Mouse (Mus musculus) small intestine, adult 2 months (tissue): ENCODE measurements at regions not wholly inside any gene's neighbourhood (a gene's known extent, or its start where the extent isn't known, plus 50 kb on each side); places are given as distances from the start of the nearest gene placed in this dataset.

Experiments
- H3K27ac ChIP-seq: fragments of 200-500 bp; 2 replicates; pipeline ENCODE4 v1.5.1; 2012; ENCODE audit warnings: low read depth, low read length, control low read depth, inconsistent platforms; ENCODE audit not compliant: insufficient read depth
- H3K27me3 ChIP-seq: fragments of 200-500 bp; 2 replicates; pipeline ENCODE4 v1.6.1; 2012; ENCODE audit warnings: mild to moderate bottlenecking, moderate library complexity, low read length, inconsistent platforms; ENCODE audit not compliant: control insufficient read depth, insufficient read depth
- H3K36me3 ChIP-seq: fragments of 200-500 bp; 2 replicates; pipeline ENCODE4 v1.6.1; 2012; ENCODE audit warnings: mild to moderate bottlenecking, low read length, control low read depth, inconsistent platforms; ENCODE audit not compliant: control insufficient read depth, insufficient read depth
- H3K4me1 ChIP-seq: fragments of 200-500 bp; 2 replicates; pipeline ENCODE4 v1.6.1; 2012; ENCODE audit warnings: low read length, inconsistent platforms, mixed read lengths; ENCODE audit not compliant: control insufficient read depth, insufficient read depth, insufficient read length
- H3K4me3 ChIP-seq: fragments of 200-500 bp; 2 replicates; pipeline ENCODE4 v1.5.1; 2012; ENCODE audit warnings: low read depth, mild to moderate bottlenecking, control low read depth, inconsistent platforms, low read length, moderate library complexity
- CTCF ChIP-seq: fragments of 200-500 bp; IDR thresholded peaks from 2 replicates; pipeline ENCODE4 v1.5.1; 2012; ENCODE audit warnings: low read depth, mild to moderate bottlenecking, control low read depth, inconsistent platforms, low read length, moderate library complexity, mixed read lengths; ENCODE audit not compliant: insufficient replicate concordance, insufficient read length; ENCODE audit errors: extremely low read depth
- POLR2A ChIP-seq: fragments of 200-500 bp; IDR thresholded peaks from 2 replicates; pipeline ENCODE4 v1.6.1; 2012; ENCODE audit warnings: low read depth, mild to moderate bottlenecking, control low read depth, inconsistent platforms, low read length, moderate library complexity
- WGBS: fragments of 180-500 bp; shearing (Covaris S2); methylation state at CpG from one replicate; pipeline ENCODE4 v1.1.7; 2018; 5-methylcytosine and 5-hydroxymethylcytosine counted together

DNA sequence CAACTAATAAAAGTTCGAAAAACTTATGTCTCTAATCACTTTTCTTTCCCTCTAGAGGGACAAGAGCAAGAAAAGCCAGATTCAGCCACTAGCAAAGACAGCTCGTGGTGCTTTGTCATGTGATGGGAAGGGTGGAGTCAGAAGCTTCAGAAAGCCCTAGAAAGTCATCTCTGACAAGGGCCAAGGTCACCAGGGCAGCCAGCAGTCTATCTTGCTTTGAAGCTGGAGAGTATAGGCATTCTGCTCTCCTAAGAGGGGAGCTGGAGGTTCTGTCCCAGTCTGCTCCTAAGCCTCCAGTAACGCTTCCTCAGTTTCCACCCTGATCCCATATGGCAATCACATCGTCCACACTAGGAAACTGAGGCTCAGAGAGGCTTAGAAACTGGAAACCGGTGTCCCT, 68.2 kb upstream of the Polg start:
- H3K4me3 ChIP-seq: no peak overlapping the region
- TF ChIP-seq CTCF (no peak), POLR2A (no peak)
- 6% methylated on average over 5 of the region's 5 CpGs for WGBS
- H3K27ac ChIP-seq: no peak overlapping the region
- H3K4me1 ChIP-seq: peaks cover 5% of the 10 kb centered on the region; the same call in 1 of the 2 replicates
- H3K27me3 ChIP-seq: peaks cover 60% of the 10 kb centered on the region
- no peaks in the 10 kb centered on the region for H3K36me3 ChIP-seq

DNA sequence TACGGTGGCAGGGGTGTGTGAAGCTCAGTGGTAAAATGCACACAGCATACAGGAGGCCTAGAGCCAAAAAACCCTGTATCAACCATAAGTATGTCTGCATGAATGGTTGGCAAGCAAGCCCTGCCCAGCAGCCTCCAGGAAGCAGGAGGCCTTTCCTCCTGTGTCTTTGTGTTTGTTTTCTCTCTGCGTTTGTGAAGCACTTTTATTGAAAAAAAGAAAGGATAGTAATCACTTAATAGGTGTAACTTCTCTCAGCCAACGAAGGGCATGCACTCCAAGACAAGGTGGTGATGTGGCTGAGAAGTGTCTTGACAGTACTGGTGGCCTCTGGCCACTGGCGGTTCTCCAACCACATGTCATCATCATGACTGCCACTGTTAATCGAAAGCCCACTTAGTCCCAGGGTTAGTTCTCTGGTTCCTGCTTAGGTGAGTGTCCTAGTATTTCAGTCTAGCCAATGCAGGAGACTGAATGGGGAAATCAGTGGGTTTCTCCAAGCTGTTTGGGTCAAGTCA, 66.5 kb upstream of the Polg start:
- no peak for TF ChIP-seq POLR2A
- no peak for TF ChIP-seq CTCF
- peaks cover 46% of the 10 kb centered on the region for H3K27me3 ChIP-seq
- 53% methylated on average over 5 of the region's 5 CpGs for WGBS

DNA sequence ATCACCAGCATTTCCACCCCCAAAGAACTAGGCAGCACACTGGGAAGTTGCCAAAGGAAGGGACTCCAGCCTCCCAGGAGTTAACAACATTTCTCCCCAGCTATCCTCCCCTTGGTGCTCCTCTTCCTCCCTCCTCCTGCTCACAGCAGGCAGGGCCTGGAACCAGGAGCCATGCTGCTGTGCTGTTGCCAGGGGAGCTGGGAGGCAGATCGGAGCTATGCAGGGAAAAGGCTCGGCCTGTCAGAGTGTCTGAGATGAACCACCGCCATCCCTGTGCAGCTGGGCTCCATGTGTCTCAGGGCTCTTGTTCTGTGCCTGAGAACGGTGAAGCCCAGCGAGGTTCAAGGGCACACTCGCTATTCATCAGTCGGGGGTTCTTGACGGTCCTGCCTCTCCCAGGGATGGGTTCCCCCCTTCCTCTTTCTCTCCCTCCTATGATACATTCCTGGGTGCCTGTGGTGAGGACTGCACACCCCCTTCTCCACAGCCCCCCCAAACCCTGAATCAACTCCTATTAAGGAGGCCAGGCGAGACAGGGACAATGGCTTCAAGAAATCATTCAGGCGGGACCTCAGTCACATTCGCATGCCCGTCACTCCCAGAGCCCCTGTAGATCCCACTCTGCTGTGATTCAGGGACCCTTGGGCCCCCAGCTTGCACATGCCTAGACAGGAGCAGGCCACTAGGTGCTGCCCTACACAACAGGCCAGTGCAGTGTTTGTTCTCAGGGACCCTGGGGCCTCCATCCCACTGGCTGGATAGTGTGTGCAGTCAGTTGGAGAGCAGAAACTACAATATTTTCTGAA, 65.6 kb upstream of the Polg start:
- 23% methylated on average over 12 of the region's 12 CpGs for WGBS

More for the DNA sequence above, 66.5 kb upstream of the Polg start:
- no peak overlapping the region for H3K27ac ChIP-seq
- peaks cover 5% of the 10 kb centered on the region; the same call in 1 of the 2 replicates for H3K4me1 ChIP-seq
- H3K4me3 ChIP-seq: no peak overlapping the region
- no peaks in the 10 kb centered on the region for H3K36me3 ChIP-seq

DNA sequence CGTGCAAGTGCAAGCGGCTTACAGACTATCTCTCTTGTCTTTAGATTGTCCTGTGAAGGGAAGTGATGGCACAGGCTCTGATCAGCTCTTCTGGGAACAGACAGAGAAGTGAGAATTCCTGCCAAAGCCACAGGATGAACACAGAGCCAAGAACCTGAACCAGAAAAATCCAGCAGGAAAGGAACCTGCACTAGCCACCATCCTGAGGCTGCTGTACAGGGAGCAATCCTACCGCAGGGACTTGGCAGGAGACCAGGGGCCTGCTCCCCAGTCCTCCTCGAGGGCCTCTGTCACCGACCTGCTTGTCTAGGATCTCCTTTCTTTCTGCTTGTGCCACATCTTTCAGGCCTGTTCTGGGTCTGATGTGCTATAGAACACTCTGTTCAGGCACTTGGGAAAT, 65.0 kb upstream of the Polg start:
- H3K36me3 ChIP-seq: no peaks in the 10 kb centered on the region
- no peak overlapping the region for H3K4me3 ChIP-seq
- 15% methylated on average over 5 of the region's 5 CpGs for WGBS
- H3K27ac ChIP-seq: no peak overlapping the region
- TF ChIP-seq POLR2A (no peak), CTCF (no peak)
- H3K4me1 ChIP-seq: peaks cover 5% of the 10 kb centered on the region; the same call in 1 of the 2 replicates
- peaks cover 34% of the 10 kb centered on the region for H3K27me3 ChIP-seq

More for the DNA sequence above, 65.6 kb upstream of the Polg start:
- H3K4me3 ChIP-seq: no peak overlapping the region
- TF ChIP-seq CTCF (no peak), POLR2A (no peak)
- peaks cover 40% of the 10 kb centered on the region for H3K27me3 ChIP-seq
- peaks cover 5% of the 10 kb centered on the region; the same call in 1 of the 2 replicates for H3K4me1 ChIP-seq
- H3K27ac ChIP-seq: no peak overlapping the region
- no peaks in the 10 kb centered on the region for H3K36me3 ChIP-seq

DNA sequence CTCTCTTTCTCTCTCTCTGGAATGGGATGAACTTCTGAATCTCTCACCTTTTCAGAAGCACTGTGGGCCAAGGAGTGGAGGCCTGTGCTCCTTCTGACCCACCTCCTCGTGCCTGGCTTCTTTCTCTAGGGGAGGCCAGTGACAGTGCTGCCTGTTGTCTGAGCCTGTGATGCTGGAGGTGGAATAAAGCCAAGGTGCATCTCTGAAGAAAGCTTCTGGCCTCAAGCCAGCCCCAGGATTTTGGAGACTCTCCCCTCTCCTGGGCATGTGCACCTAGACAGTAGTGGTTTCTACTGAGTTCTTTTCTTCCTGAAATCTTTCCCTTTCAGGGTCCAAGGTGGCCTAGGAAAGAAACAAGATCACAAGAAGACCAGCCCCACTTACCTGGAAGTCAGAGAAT, 63.3 kb upstream of the Polg start:
- no peak for TF ChIP-seq CTCF
- TF ChIP-seq POLR2A: no peak
- no peaks in the 10 kb centered on the region for H3K4me1 ChIP-seq
- H3K36me3 ChIP-seq: no peaks in the 10 kb centered on the region
- WGBS: 0% methylated on average over 1 of the region's 1 CpGs
- H3K4me3 ChIP-seq: no peak overlapping the region
- H3K27ac ChIP-seq: no peak overlapping the region
- H3K27me3 ChIP-seq: peaks cover 18% of the 10 kb centered on the region

DNA sequence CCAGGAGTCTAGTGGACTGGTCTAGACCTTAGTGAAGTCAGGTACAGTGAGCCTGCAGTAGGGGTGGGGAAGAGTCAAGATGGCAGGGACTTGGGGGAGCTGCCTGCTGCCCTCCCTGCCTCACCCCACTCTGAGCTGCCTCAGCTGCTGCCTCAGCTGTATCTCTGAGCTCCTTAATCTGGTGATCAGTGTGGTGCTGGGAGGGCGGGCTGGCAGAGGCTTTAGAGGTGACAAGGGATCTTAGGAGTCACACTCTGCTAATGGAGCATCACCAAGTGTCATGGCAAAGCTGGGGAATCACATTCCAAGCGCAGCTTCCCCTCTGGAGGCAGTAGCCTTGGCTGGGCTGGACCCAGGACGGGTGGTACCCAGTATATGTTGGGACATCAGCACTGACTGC, 61.8 kb upstream of the Polg start:
- H3K4me1 ChIP-seq: no peaks in the 10 kb centered on the region
- 24% methylated on average over 3 of the region's 3 CpGs for WGBS
- no peak overlapping the region for H3K27ac ChIP-seq
- TF ChIP-seq CTCF: no peak
- no peak for TF ChIP-seq POLR2A
- no peaks in the 10 kb centered on the region for H3K36me3 ChIP-seq
- no peak overlapping the region for H3K4me3 ChIP-seq
- H3K27me3 ChIP-seq: peaks cover 7% of the 10 kb centered on the region

DNA sequence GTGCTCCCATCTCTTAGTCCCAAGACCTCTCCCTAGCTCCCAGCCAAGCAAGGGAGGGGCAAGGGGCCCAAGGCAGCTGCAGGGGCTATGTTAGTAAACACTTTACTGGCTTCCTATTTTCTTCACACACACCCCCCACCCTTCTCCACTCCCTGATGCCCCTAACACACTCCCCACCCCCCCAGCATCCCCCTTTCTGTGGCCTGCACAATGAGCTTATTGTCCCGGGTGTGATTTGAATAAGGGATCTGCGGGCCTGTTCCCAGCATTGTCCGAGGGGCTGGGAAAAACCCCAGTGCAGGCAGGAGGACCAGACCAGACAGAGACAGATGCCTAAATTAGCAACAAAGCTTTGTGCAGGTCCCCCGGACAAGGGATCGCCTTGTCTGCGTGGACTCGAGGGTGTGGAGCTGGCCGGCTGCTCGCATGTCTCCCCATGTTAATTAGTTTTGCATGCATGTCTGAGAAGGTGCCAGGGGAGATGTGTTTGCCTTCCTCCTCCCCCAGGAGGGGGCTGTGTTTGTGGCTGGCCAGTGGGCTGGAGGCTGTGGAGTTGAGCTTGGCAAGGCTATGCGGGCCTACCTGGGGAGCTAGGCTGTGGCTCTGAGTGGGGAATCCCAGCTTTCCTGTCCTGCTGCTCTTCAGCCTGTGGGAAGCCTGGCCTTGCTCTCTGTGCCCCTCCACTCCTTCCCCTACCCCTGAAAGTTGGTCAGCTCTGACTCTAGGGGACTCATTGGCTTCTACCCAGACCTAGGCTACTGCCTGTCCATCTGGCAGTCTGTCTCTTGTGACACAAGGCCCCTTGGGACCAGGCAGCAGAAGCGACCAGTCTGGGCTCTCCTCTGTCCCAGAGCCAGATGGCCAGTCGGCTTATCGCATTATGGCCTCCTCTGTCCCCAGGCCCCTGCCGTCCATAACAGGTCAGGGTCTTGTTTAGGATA, 59.8 kb upstream of the Polg start:
- TF ChIP-seq CTCF (no peak), POLR2A (no peak)
- Histone ChIP-seq H3K27me3 (no peaks in the 10 kb centered on the region), H3K27ac (no peak overlapping the region), H3K4me3 (no peak overlapping the region), H3K4me1 (no peaks in the 10 kb centered on the region), H3K36me3 (no peaks in the 10 kb centered on the region)
- WGBS: 47% methylated on average over 14 of the region's 14 CpGs
